Mouse (Mus musculus): ENCODE measurements around the gene Nnmt. TPM values are rescaled to one million over a fixed set of nuclear protein-coding genes. Genes with fewer than 3 reads are reported as not detected.
A peak's percentile ranks its signal among the peaks of the same experiment; 100 is the strongest.

Nnmt gene
- total and polyA plus RNA-seq, 3 experiments = not detected

DNA sequence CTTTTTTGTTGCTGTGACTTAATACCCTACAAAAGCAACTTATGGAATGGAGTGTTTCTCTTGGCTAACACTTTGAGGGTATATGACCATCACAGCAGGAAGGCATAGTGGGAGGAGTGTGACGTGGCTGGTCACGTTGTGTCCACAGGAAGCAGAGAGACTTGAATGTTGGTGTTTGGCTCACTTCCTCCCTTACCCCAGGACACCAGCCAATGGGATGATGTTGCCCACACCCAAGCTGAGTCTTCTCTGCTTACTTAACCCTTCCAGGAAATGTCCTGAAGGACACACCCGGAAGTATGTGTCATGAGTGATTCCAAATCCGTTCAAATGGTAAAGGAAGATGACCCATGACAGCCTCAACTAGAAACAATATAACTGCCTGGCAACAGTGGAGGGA, 4.8 kb upstream of the Nnmt start:
- in situ Hi-C loops (cut with MboI; ENCODE audit: low pct_ligation_motif_present, low pct_unique_long_range_greater_than_20kb, low sequenced_read_pairs) = loop anchor here (10.0 kb wide), 1 partner anchor 355 kb away; no protein-coding TSS in a partner anchor
- Histone ChIP-seq H3K36me3 (replicated peaks in 1 of 2; ENCODE audit: control insufficient read depth in 1 of 2, insufficient read depth in 1 of 2, low read length in 1 of 2) (no peaks in the 10 kb centered on the region), H3K4me1 (ENCODE audit: control insufficient read depth in 1 of 2, insufficient read depth in 2 of 2) (no peaks in the 10 kb centered on the region), H3K27me3 (replicated peaks) (peaks cover 1% of the 10 kb centered on the region), H3K4me2 (ENCODE audit: insufficient read depth, low read depth, poor library complexity, severe bottlenecking) (no peak overlapping the region), H3K79me2 (replicated peaks; ENCODE audit: control insufficient read depth, extremely low read depth, insufficient read depth, poor library complexity, severe bottlenecking) (no peaks in the 10 kb centered on the region), H3K27ac (ENCODE audit: insufficient read depth, low read depth) (no peak overlapping the region), H3K4me3 (replicated peaks in 1 of 3; ENCODE audit: low read depth in 2 of 3, low read length in 2 of 3, poor library complexity in 1 of 3) (no peak overlapping the region), H3K9me3 (replicated peaks; ENCODE audit: low read length) (no peaks in the 10 kb centered on the region), H3K9ac (ENCODE audit: insufficient read depth, low read depth) (no peak overlapping the region)
- DNase-seq (ENCODE audit: extremely low read depth) = no peak
- 0 out of 2 replicates have a peak, but pooled peaks have one; percentile 14 for TF ChIP-seq ELF1 (IDR thresholded peaks at IDR 0.05; ENCODE audit: low read depth, low read length)
- no peak for TF ChIP-seq GABPA (IDR thresholded peaks at IDR 0.05; ENCODE audit: insufficient replicate concordance, low read depth, low read length)
- dilution Hi-C loops (cut with MboI; ENCODE audit: extremely low pct_ligation_motif_present, extremely low pct_unique_long_range_greater_than_20kb, low sequenced_read_pairs) = no loop called here

GRCm38 (mm10) chr9:48607417-48607816, 2.5 kb upstream of the Nnmt start:
- peaks cover 1% of the 10 kb centered on the region for H3K27me3 ChIP-seq (replicated peaks)
- dilution Hi-C loops (cut with MboI; ENCODE audit: extremely low pct_ligation_motif_present, extremely low pct_unique_long_range_greater_than_20kb, low sequenced_read_pairs) = no loop called here
- no peak overlapping the region for H3K4me2 ChIP-seq (ENCODE audit: insufficient read depth, low read depth, poor library complexity, severe bottlenecking)
- in situ Hi-C loops (cut with MboI; ENCODE audit: low pct_ligation_motif_present, low pct_unique_long_range_greater_than_20kb, low sequenced_read_pairs) = no loop called here
- H3K27ac ChIP-seq (ENCODE audit: insufficient read depth, low read depth) = no peak overlapping the region
- no peaks in the 10 kb centered on the region for H3K79me2 ChIP-seq (replicated peaks; ENCODE audit: control insufficient read depth, extremely low read depth, insufficient read depth, poor library complexity, severe bottlenecking)
- DNase-seq (ENCODE audit: extremely low read depth) = no peak
- H3K4me1 ChIP-seq (ENCODE audit: control insufficient read depth in 1 of 2, insufficient read depth in 2 of 2) = no peaks in the 10 kb centered on the region
- H3K9me3 ChIP-seq (replicated peaks; ENCODE audit: low read length) = no peaks in the 10 kb centered on the region
- H3K36me3 ChIP-seq (replicated peaks in 1 of 2; ENCODE audit: control insufficient read depth in 1 of 2, insufficient read depth in 1 of 2, low read length in 1 of 2) = no peaks in the 10 kb centered on the region
- no peak for TF ChIP-seq NELFE (IDR thresholded peaks at IDR 0.05; ENCODE audit: low read depth, low read length)
- no peak for TF ChIP-seq GABPA (IDR thresholded peaks at IDR 0.05; ENCODE audit: insufficient replicate concordance, low read depth, low read length)
- no peak for TF ChIP-seq MYC (IDR thresholded peaks at IDR 0.05; ENCODE audit: low read depth, low read length)
- no peak for TF ChIP-seq ETS1 (conservative IDR thresholded peaks at IDR 0.05; ENCODE audit: low read depth, low read length)
- TF ChIP-seq ZNF384 (IDR thresholded peaks at IDR 0.05; ENCODE audit: low read depth, low read length) = no peak
- TF ChIP-seq TBP (conservative IDR thresholded peaks at IDR 0.05; ENCODE audit: low read depth, low read length) = no peak
- no peak for TF ChIP-seq PAX5 (IDR thresholded peaks at IDR 0.05; ENCODE audit: low read length)
- TF ChIP-seq CHD2 (IDR thresholded peaks at IDR 0.05; ENCODE audit: low read length) = no peak
- TF ChIP-seq SIN3A (IDR thresholded peaks at IDR 0.05; ENCODE audit: low read length) = no peak
- TF ChIP-seq UBTF (IDR thresholded peaks at IDR 0.05; ENCODE audit: low read depth, low read length) = no peak
- TF ChIP-seq JUN (IDR thresholded peaks at IDR 0.05; ENCODE audit: insufficient read depth, low read depth, low read length) = no peak
- no peak overlapping the region for H3K9ac ChIP-seq (ENCODE audit: insufficient read depth, low read depth)
- H3K4me3 ChIP-seq (replicated peaks in 1 of 3; ENCODE audit: low read depth in 2 of 3, low read length in 2 of 3, poor library complexity in 1 of 3) = no peak overlapping the region

- no peaks in the 10 kb centered on the region for H3K4me1 ChIP-seq (ENCODE audit: control insufficient read depth in 1 of 2, insufficient read depth in 2 of 2)
- no peak overlapping the region for H3K4me3 ChIP-seq (replicated peaks in 1 of 3; ENCODE audit: low read depth in 2 of 3, low read length in 2 of 3, poor library complexity in 1 of 3)
- H3K9me3 ChIP-seq (replicated peaks; ENCODE audit: low read length) = no peaks in the 10 kb centered on the region
- DNase-seq (ENCODE audit: extremely low read depth) = no peak
- in situ Hi-C loops (cut with MboI; ENCODE audit: low pct_ligation_motif_present, low pct_unique_long_range_greater_than_20kb, low sequenced_read_pairs) (no loop called here), dilution Hi-C loops (cut with MboI; ENCODE audit: extremely low pct_ligation_motif_present, extremely low pct_unique_long_range_greater_than_20kb, low sequenced_read_pairs) (no loop called here)
- no peak overlapping the region for H3K4me2 ChIP-seq (ENCODE audit: insufficient read depth, low read depth, poor library complexity, severe bottlenecking)
- TF ChIP-seq HCFC1 (IDR thresholded peaks at IDR 0.05; ENCODE audit: low read depth, low read length) (no peak), CHD1 (IDR thresholded peaks at IDR 0.05; ENCODE audit: low read depth, low read length) (no peak), KAT2A (IDR thresholded peaks at IDR 0.05; ENCODE audit: insufficient replicate concordance, low read length) (no peak), CTCF (conservative IDR thresholded peaks at IDR 0.05 in 1 of 2, IDR thresholded peaks at IDR 0.05 in 1 of 2; ENCODE audit: low read depth in 2 of 2, low read length in 2 of 2) (no peak), TCF12 (IDR thresholded peaks at IDR 0.05; ENCODE audit: low read depth, low read length) (no peak), IRF4 (IDR thresholded peaks at IDR 0.05; ENCODE audit: low read depth, low read length) (no peak), NRF1 (IDR thresholded peaks at IDR 0.05; ENCODE audit: low read depth, low read length) (no peak), USF2 (conservative IDR thresholded peaks at IDR 0.05; ENCODE audit: low read depth, low read length) (no peak), GABPA (IDR thresholded peaks at IDR 0.05; ENCODE audit: insufficient replicate concordance, low read depth, low read length) (no peak), CHD2 (IDR thresholded peaks at IDR 0.05; ENCODE audit: low read length) (no peak)
- no peak overlapping the region for H3K9ac ChIP-seq (ENCODE audit: insufficient read depth, low read depth)
- H3K36me3 ChIP-seq (replicated peaks in 1 of 2; ENCODE audit: control insufficient read depth in 1 of 2, insufficient read depth in 1 of 2, low read length in 1 of 2) = no peaks in the 10 kb centered on the region
- peaks cover 1% of the 10 kb centered on the region for H3K27me3 ChIP-seq (replicated peaks)
- H3K79me2 ChIP-seq (replicated peaks; ENCODE audit: control insufficient read depth, extremely low read depth, insufficient read depth, poor library complexity, severe bottlenecking) = no peaks in the 10 kb centered on the region
- no peak overlapping the region for H3K27ac ChIP-seq (ENCODE audit: insufficient read depth, low read depth)
These were observed 1.2 kb upstream of the Nnmt start for GRCm38 (mm10) chr9:48606171-48606570.
